Mouse (Mus musculus) liver, postnatal 0 days (tissue): Measurements from ENCODE around the gene Psg16.

Experiments used
- CTCF ChIP-seq: sonication (generic); IDR thresholded peaks from 2 replicates; pipeline ENCODE4 v1.5.1; 2016; ENCODE audit warnings: antibody characterized with exemption, low read depth
- EP300 ChIP-seq: IDR thresholded peaks from 2 replicates; pipeline ENCODE4 v1.6.1; 2016; ENCODE audit warnings: antibody characterized with exemption, low read depth, mild to moderate bottlenecking

DNA sequence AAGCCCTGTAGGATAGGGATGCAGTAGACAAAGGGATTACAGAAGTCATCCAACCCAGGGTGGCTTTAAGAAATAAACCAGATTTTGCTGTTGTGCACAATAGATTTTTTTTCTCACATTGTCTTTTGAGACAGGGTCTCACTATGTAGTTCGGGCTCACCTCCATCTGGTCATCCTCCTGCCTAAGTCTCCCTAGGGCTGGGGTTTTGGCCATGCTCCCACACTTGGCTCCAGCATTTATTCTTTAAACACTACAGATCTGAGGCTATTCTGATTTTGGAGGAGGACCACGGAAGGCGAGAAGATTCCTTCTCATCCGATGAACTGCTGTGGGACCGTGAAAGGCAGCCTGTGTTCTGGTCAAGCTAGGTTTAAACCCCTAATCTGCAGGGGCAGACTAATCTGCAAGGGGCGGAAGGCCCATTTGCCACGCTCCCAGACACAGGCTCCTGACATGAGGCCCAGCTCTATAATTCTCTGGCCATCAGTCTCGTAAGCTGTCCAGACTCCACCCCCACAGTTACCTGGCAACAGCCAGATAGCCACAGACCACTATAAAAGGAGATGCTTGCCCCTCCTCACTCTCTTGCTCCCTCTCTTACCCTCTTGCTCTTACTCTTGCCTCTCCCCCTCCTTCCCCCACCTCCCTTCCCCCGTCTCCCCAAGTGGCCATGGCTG, 35.7 kb upstream of the Psg16 start:
- TF ChIP-seq CTCF: no peak
- no peak for TF ChIP-seq EP300
